Mouse (Mus musculus) cerebellum, adult 9-10 months (tissue): ENCODE measurements around the gene Zfp704.

ENCODE experiments used
- DNase-seq: peaks from one replicate; pipeline ENCODE4 v3.0.0; 2022

Zfp704 gene

DNA sequence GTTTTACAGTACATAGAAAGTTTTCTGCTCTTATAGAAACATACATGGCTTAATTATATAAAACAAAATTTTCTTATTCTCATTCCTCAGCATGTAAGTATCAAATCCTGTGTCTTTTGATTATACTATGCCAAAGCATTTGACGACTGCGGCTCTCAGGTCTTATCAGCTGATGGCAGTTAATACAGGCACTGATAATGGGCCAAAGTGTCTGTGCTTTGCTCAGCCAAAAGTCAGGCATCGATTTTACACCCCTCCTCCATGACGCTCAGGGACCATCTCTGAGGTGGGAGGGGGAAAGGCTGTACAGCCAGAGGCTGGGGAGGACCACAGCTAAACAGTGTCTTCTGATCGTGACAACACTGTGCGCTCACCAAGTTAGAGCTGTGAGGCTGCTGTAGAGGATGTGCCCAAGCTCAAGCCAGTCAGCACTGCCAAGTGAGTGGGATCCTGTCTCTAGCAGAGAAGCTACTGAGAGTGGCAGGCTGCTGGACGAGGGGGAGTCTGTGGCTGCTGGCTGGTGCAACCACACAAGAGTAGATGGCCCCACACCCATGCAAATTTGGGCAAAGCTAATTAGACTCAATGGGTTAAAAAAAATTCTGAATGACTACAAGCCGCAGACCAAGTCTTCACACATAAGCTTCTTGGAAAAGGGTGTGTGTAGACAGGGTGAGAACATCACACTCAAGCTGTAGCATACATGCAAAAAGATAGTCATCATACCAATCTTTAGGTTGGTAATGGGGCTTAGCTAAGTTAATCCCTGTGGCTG, 155.1 kb downstream of the Zfp704 start:
- no peak for DNase-seq

DNA sequence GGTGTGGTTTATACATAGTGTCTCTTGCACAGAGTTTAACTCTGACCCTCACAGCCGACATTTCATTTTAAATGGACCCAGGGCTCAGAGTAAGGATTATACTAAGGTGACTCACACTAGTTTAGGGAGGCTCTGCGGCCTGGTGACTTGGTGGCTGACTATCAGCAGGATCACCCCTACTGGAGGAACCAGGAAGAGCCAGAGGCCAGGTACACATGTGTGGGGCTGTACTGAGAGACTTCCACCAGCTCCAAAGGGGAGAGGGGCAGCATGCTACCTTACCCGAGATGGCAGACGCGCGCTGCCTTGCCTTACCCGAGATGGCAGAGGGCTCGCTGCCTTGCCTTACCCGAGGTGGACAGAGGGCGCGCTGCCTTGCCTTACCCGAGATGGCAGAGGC, 159.4 kb downstream of the Zfp704 start:
- no peak for DNase-seq

DNA sequence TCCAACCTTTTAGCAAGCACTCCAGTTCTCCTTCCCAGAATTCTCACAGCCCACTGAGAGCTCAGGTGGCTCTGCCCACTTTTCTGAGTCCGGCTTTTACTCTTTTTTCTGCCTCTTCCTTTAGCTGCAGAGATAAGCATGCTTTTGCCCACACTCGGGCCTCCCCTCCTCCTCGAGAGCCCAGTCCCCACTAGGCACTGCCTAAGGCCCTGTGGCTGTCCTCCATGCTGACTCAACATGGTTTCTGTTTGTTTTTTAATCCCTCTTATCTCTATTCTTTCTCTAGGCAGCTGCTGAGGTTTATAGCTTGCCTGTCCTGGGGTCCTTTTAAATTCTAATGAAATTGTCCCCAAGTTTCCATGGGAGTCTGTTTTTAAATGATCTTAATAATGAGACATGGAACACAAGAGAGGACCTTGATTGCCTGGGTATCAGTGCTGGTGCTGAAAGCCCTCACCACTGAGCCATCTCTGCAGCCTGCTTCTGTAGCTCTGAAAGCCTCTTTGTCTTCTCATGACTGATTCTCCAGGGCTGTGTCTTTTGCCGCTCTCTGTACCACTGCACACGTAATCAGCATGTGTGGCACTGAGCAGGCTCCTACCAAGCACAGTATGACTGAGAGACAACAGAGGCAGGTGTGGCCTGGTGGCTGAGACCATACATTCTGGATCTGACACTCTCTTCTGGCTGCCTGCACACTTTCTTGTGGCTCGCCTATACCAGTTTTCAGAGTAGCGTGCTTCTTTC, 160.5 kb downstream of the Zfp704 start:
- DNase-seq = no peak

GRCm38 (mm10) chr3:9448541-9448940, 161.3 kb downstream of the Zfp704 start:
- no peak for DNase-seq

DNA sequence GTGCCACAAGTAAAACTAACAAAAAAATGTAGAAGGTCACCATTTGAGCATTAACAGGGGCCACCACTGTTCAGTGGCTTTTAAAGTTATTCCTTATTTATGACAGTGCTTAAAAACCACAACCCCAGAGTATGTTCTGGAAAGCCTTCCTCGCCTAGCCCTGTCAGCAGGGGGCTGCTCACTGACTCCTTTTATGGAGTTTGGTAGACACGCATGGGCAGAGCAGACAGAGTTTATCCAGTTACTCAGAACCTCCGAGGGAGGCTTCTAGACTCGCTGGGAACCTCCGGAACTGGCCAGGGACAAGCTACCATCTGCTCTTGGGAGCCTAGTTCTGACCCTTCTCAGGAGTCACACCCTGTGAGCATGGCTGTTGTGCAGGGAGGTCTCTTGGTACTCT, 165.3 kb downstream of the Zfp704 start:
- no peak for DNase-seq

DNA sequence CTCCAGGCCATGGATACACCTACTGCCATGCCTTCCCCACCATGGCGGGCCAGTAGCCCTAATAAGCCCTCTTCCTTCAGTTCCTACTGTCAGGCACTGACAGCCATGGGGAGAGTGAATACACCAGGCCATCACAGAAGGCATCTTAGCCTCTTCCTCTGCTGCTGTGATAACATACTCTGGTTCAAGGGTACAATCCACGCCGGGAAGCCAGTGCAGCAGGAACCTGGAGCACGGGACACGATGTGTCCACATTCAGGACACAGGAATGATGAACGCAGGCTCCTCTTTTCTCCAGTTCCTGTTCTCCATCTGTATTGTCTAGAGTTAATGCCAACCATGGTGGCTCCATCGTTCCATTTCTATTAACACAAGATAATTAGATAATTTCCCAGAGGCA, 165.9 kb downstream of the Zfp704 start:
- no peak for DNase-seq

DNA sequence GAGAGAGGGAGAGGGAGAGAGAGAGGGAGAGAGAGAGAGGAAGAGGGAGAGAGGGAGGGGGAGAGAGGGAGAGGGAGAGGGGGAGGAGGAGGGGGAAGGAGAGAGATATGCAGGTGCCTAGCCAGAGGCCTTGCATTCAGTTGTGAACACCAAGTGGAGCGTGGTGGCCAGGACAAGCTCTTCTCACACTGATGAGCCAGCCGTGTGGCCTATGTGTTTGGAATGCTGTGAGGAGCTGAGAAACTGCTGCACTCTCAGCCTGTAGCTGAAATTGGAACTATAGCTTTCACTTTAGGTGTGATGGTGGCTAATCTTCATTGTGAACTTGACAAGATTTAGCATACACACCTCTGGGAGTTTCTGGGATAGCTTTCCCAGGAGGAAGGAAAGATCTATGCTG, 166.4 kb downstream of the Zfp704 start:
- DNase-seq = no peak

DNA sequence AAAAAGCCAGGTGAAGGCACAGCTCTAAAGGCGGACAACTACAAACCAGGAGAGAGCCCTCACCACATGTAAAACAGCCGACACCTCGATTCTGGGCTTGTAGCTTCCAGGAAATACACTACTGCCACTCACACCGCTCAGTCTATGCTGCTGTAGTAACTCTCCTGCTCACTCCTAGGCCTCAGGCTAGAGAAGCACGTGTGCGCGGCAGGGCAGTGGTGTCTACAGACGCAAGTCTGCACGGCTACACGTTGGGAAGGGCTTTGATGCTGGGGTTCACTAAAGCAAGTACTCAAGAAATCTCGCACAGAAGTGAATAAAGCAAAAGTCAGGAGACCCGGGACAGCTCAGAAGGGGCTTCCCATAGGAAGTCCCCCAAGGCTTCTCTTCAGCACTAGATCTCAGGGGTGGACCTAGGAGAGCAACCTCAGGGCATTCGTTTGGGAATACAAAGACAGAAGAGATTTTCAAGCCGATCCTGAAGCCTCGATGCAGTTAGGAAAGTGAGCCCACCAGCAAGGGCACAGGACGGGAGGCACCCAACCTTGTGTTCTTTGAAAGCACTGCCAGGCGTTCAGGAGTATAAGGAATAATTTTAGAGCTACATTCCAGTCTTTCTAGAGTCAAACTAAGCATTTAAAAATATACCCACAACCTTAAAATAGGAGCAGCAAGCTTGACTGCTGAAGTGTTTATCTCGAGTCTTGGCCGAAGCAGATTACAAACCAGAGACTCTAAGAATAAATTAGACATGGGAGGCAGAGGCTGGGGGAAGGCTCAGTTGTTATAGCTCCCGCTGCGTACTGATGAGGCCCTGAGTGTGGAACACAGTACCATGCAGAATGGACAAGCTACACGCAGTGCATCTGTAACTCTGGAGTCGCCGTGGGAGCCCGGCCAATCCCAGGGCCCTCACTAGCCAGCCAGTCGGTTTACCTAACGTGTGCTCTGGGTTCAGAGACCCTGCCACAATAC, 168.0 kb downstream of the Zfp704 start:
- DNase-seq = no peak

- DNase-seq = no peak
Measured at GRCm38 (mm10) chr3:9440466-9440865, 169.4 kb downstream of the Zfp704 start.

DNA sequence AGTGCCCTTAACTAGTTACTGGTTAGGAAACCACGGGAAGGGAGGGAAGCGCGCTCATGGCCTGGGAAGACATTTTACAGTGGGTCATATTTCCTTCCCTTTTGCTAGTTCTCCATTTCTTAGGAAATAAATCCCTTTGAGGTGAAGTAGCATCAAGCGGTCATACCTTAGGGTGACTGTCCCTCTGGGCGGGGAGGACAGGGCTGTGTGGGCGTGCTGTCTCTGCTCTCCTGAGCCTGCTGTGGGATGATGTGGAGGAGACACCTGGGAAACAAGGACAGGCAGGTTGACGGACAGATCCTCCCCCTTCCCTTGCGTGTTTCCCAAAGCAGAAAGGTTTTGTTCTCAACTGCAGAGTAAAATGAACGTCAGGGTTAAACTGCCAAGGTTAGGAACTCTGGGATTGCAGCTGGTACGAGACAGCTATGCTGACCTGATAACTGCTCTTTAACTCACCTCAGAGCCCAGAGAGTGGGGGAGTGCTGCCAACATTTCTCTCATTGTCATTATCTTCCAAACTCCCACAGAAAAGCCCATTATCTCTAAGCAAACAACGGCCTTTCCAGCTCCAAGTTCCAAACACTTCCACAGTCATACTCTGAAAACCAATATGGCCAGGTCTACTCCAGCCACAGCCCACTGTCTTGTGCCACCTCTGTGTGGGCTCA, 170.1 kb downstream of the Zfp704 start:
- DNase-seq = no peak

GRCm38 (mm10) chr3:9436256-9436655, 173.6 kb downstream of the Zfp704 start:
- no peak for DNase-seq

DNA sequence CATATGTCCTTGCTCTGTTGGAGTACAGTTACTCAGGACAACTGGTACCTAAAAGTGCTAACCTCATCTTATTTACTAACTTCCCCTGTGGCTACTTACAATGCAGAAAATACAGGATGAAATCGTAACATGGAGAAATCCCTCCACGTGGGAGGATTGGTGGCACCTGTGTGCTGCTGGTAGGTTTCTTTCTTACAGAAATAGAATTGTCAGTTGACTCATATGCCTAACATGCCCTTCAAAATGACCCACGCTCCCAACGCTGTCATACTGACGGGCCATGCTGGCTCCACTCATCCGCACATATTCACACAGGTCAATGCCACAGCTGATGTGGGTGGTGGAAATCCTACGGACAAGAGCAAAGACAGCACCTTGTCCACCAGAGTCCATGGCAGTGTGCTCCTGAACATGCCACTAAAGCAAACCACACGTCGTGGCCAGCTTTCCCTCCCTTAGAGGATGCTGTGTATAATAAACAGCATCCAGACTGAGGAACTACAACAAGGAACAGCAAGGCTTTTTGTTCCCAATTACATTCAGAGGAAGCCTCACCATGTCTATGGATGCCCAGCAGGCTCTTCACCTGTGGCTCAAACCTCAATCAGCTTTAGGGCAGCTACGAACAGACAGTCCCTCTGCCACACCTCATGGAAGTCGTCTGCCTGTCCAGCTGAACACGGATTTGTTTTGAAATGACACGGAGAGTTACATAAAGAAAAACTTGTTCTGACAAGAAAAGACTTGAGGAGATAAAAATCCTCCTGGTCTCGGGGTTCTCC, 175.3 kb downstream of the Zfp704 start:
- no peak for DNase-seq

GRCm38 (mm10) chr3:9432796-9433526, 176.9 kb downstream of the Zfp704 start:
- no peak for DNase-seq

DNA sequence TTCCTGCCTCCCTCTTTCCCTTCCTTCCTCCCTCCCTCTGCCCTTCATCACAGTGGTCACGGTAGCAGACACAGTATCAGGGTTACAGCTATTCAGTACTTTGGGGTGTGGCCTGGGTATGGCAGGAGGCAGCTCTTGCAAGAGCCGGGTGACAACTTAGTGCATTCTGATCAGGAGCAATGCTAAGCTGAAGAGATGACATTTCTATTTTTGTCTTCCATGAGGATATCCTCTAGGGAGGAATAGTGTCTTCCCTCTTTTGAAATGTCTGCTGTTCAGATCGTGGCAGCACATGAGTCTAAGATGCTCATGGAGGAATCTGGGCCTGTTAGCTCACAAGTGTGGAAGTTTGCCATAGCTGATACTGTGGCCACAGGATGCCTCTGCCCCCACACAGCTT, 177.7 kb downstream of the Zfp704 start:
- no peak for DNase-seq

DNA sequence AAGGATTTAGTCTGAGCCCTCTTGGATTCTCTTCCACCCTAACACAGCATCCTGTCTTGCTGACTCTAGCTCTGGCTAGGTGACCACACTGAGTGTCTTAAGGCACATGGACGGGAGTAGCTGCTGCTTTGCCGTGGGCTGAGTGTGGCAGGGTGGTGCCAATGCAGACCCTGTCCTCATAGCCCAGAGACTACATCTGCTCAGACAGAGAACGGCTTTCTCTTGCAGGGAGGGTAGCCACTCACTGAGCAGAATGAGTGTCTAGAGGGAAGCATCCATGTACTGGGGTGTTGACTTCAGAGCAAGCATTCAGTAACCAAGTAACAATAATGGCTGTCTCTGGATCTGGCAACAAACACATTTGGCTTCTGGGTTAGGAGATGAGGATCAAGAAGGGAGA, 179.9 kb downstream of the Zfp704 start:
- no peak for DNase-seq

DNA sequence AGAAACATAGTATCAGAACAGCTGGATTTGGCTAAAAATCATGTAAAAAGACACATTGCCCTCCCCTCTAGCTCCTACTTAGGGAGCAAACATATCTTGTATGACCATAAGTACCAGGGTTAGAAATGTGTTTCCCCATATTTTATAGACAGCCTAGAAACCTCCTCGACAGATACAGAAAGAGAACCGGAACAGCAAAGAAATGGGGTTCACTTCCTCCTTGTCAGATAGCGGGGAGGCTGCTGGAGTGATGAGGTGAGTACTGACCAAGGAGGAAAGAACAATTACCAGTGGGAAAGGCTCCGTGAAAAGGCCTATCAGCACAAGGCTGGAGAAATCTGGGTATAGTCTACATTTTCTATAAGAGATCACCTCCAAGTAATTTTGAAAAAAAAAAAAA, 182.1 kb downstream of the Zfp704 start:
- DNase-seq = no peak

DNA sequence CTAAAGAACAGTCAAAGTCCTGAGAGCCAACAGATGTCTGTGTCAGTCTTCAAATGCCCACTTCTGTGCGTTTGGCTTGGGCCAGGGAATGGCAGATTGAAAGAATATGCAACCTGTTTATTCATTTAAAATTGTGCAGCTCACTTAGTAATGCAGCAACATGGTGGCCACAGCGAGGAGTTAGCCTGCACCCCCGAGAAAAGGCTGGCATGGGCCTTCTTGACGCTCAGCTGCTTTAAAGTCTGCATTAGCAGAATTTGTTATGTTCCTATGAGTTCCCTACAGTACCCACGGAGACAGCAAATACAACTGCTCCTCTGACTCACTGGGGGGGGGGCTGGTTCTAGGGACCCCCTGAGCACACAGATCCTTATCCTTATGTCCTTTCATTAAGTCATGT, 184.2 kb downstream of the Zfp704 start:
- DNase-seq = no peak

- DNase-seq = no peak
Measured at GRCm38 (mm10) chr3:9424637-9425036, 185.2 kb downstream of the Zfp704 start.

GRCm38 (mm10) chr3:9423669-9424068, 186.2 kb downstream of the Zfp704 start:
- DNase-seq = no peak

DNA sequence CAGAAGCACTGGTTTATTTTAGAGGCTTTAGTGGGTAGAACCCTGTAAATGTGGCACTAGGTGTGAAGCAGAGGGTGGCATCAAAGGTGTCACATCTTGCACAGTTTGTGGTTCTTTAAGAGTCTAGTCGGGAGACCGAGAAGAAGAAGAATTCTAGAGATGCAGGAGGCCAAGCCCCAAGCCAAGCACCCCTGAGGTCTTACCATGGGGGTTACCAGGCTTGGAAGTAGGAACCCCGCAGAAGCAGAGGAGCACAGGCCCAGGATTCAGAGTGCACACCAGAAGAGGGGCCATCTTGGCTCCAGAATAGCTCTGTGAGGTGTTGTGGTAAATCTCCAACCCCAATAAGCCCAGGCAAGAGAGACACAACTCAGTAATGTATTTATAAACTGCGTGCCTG, 201.0 kb downstream of the Zfp704 start:
- DNase-seq = no peak

DNA sequence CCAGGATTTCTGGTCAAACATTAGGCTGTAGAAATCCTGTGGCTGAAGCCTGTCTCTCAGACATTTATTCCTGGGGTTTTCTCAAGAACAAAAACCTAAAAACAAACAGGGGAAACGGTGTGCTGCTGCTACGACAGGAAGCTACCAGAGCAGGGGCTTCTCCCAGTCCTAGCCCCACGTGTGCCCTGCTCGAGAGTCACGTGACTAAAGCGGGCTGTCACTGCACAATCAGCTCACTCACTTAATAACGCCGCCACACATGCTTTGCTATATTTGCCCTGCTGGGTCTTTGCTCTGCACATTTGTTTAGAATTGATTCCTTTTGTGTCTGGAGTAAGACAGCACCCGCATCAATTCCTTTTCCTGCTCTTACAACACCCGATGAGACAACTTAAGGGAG, 202.1 kb downstream of the Zfp704 start:
- DNase-seq = no peak
